Mouse (Mus musculus): ENCODE measurements around the gene Bnip3. TPM values are rescaled to one million over a fixed set of nuclear protein-coding genes. Genes with fewer than 3 reads are reported as not detected.

The Bnip3 gene
- polyA plus RNA-seq, 1 experiment = 4.7 TPM

- Histone ChIP-seq H3K27ac (ENCODE audit: insufficient read depth, low read length) (no peak overlapping the region), H3K4me1 (ENCODE audit: control insufficient read depth, insufficient read depth, insufficient read length) (no peaks in the 10 kb centered on the region), H3K27me3 (ENCODE audit: control insufficient read depth, insufficient read depth, low read length) (no peaks in the 10 kb centered on the region), H3K4me3 (ENCODE audit: extremely low read depth, insufficient read depth, insufficient read length) (no peak overlapping the region), H3K36me3 (ENCODE audit: control insufficient read depth, insufficient read depth, low read length) (peaks cover 5% of the 10 kb centered on the region)
- TF ChIP-seq POLR2A (IDR thresholded peaks at IDR 0.05; ENCODE audit: low read depth, low read length) = no peak
- no peak for TF ChIP-seq CTCF (IDR thresholded peaks at IDR 0.05; ENCODE audit: extremely low read depth, insufficient read depth, insufficient read length, insufficient replicate concordance)
- DNase-seq (ENCODE audit: low read depth in 1 of 2, low spot score in 2 of 2) = no peak
- 85% methylated on average over 2 of the region's 2 CpGs for WGBS
Measured at GRCm38 (mm10) chr7:138856670-138857069, 52.6 kb downstream of the Bnip3 start.

GRCm38 (mm10) chr7:138854201-138854600 lies 55.1 kb downstream of the Bnip3 start:
- WGBS = 93% methylated on average over 2 of the region's 2 CpGs
- Histone ChIP-seq H3K27me3 (ENCODE audit: control insufficient read depth, insufficient read depth, low read length) (no peaks in the 10 kb centered on the region), H3K36me3 (ENCODE audit: control insufficient read depth, insufficient read depth, low read length) (peaks cover 5% of the 10 kb centered on the region), H3K4me3 (ENCODE audit: extremely low read depth, insufficient read depth, insufficient read length) (no peak overlapping the region), H3K27ac (ENCODE audit: insufficient read depth, low read length) (no peak overlapping the region), H3K4me1 (ENCODE audit: control insufficient read depth, insufficient read depth, insufficient read length) (no peaks in the 10 kb centered on the region)
- TF ChIP-seq CTCF (IDR thresholded peaks at IDR 0.05; ENCODE audit: extremely low read depth, insufficient read depth, insufficient read length, insufficient replicate concordance) (no peak), POLR2A (IDR thresholded peaks at IDR 0.05; ENCODE audit: low read depth, low read length) (no peak)
- no peak for DNase-seq (ENCODE audit: low read depth in 1 of 2, low spot score in 2 of 2)

GRCm38 (mm10) chr7:138853417-138854031 lies 55.8 kb downstream of the Bnip3 start:
- Histone ChIP-seq H3K27me3 (ENCODE audit: control insufficient read depth, insufficient read depth, low read length) (no peaks in the 10 kb centered on the region), H3K27ac (ENCODE audit: insufficient read depth, low read length) (no peak overlapping the region), H3K36me3 (ENCODE audit: control insufficient read depth, insufficient read depth, low read length) (peaks cover 5% of the 10 kb centered on the region), H3K4me3 (ENCODE audit: extremely low read depth, insufficient read depth, insufficient read length) (no peak overlapping the region), H3K4me1 (ENCODE audit: control insufficient read depth, insufficient read depth, insufficient read length) (no peaks in the 10 kb centered on the region)
- no peak for DNase-seq (ENCODE audit: low read depth in 1 of 2, low spot score in 2 of 2)
- TF ChIP-seq CTCF (IDR thresholded peaks at IDR 0.05; ENCODE audit: extremely low read depth, insufficient read depth, insufficient read length, insufficient replicate concordance) = no peak
- 94% methylated on average over 4 of the region's 4 CpGs for WGBS

- H3K4me1 ChIP-seq (ENCODE audit: control insufficient read depth, insufficient read depth, insufficient read length) = peaks cover 13% of the 10 kb centered on the region
- no peak overlapping the region for H3K27ac ChIP-seq (ENCODE audit: insufficient read depth, low read length)
- peaks cover 5% of the 10 kb centered on the region for H3K36me3 ChIP-seq (ENCODE audit: control insufficient read depth, insufficient read depth, low read length)
- TF ChIP-seq CTCF (IDR thresholded peaks at IDR 0.05; ENCODE audit: extremely low read depth, insufficient read depth, insufficient read length, insufficient replicate concordance) (no peak), POLR2A (IDR thresholded peaks at IDR 0.05; ENCODE audit: low read depth, low read length) (no peak)
- no peak for DNase-seq (ENCODE audit: low read depth in 1 of 2, low spot score in 2 of 2)
- no peak overlapping the region for H3K4me3 ChIP-seq (ENCODE audit: extremely low read depth, insufficient read depth, insufficient read length)
- H3K27me3 ChIP-seq (ENCODE audit: control insufficient read depth, insufficient read depth, low read length) = no peaks in the 10 kb centered on the region; the same call in 1 of the 2 replicates
Measured at GRCm38 (mm10) chr7:138850083-138850482, 59.2 kb downstream of the Bnip3 start.

GRCm38 (mm10) chr7:138848028-138848920 lies 61.0 kb downstream of the Bnip3 start:
- TF ChIP-seq POLR2A (IDR thresholded peaks at IDR 0.05; ENCODE audit: low read depth, low read length) (no peak), CTCF (IDR thresholded peaks at IDR 0.05; ENCODE audit: extremely low read depth, insufficient read depth, insufficient read length, insufficient replicate concordance) (no peak)
- H3K36me3 ChIP-seq (ENCODE audit: control insufficient read depth, insufficient read depth, low read length) = peaks cover 5% of the 10 kb centered on the region
- no peak for DNase-seq (ENCODE audit: low read depth in 1 of 2, low spot score in 2 of 2)
- WGBS = 75% methylated on average over 7 of the region's 7 CpGs
- no peak overlapping the region for H3K4me3 ChIP-seq (ENCODE audit: extremely low read depth, insufficient read depth, insufficient read length)
- H3K27ac ChIP-seq (ENCODE audit: insufficient read depth, low read length) = no peak overlapping the region
- no peaks in the 10 kb centered on the region; the same call in 1 of the 2 replicates for H3K27me3 ChIP-seq (ENCODE audit: control insufficient read depth, insufficient read depth, low read length)
- peaks cover 16% of the 10 kb centered on the region for H3K4me1 ChIP-seq (ENCODE audit: control insufficient read depth, insufficient read depth, insufficient read length)

- peaks cover 2% of the 10 kb centered on the region; the same call in 1 of the 2 replicates for H3K36me3 ChIP-seq (ENCODE audit: control insufficient read depth, insufficient read depth, low read length)
- H3K27me3 ChIP-seq (ENCODE audit: control insufficient read depth, insufficient read depth, low read length) = no peaks in the 10 kb centered on the region; the same call in 1 of the 2 replicates
- no peak for TF ChIP-seq CTCF (IDR thresholded peaks at IDR 0.05; ENCODE audit: extremely low read depth, insufficient read depth, insufficient read length, insufficient replicate concordance)
- no peak for TF ChIP-seq POLR2A (IDR thresholded peaks at IDR 0.05; ENCODE audit: low read depth, low read length)
- WGBS = 59% methylated on average over 13 of the region's 13 CpGs
- H3K27ac ChIP-seq (ENCODE audit: insufficient read depth, low read length) = no peak overlapping the region
- no peak for DNase-seq (ENCODE audit: low read depth in 1 of 2, low spot score in 2 of 2)
- H3K4me1 ChIP-seq (ENCODE audit: control insufficient read depth, insufficient read depth, insufficient read length) = peaks cover 16% of the 10 kb centered on the region
- peak overlapping the region; percentile 86 for H3K4me3 ChIP-seq (ENCODE audit: extremely low read depth, insufficient read depth, insufficient read length)
Measured at GRCm38 (mm10) chr7:138847316-138848027, 61.8 kb downstream of the Bnip3 start.
